Mouse (Mus musculus) cerebellum, adult 2 months (tissue): ENCODE measurements around the gene Rhoj.

Experiments
- CTCF ChIP-seq: fragments of 200-500 bp; IDR thresholded peaks from 2 replicates; pipeline ENCODE4 v1.5.1; 2011; ENCODE audit warnings: low read depth, mild to moderate bottlenecking, control low read depth, low read length, moderate library complexity, borderline replicate concordance; ENCODE audit not compliant: insufficient read depth
- POLR2A ChIP-seq: fragments of 200-500 bp; IDR thresholded peaks from 2 replicates; pipeline ENCODE4 v1.6.1; 2011; ENCODE audit warnings: low read length, control low read depth, borderline replicate concordance; ENCODE audit not compliant: insufficient read depth

GRCm38 (mm10) chr12:75428719-75429118, 120.6 kb downstream of the Rhoj start:
- TF ChIP-seq POLR2A (no peak), CTCF (no peak)
